Mouse (Mus musculus): ENCODE measurements around the gene Mrpl44.

Mrpl44 gene

DNA sequence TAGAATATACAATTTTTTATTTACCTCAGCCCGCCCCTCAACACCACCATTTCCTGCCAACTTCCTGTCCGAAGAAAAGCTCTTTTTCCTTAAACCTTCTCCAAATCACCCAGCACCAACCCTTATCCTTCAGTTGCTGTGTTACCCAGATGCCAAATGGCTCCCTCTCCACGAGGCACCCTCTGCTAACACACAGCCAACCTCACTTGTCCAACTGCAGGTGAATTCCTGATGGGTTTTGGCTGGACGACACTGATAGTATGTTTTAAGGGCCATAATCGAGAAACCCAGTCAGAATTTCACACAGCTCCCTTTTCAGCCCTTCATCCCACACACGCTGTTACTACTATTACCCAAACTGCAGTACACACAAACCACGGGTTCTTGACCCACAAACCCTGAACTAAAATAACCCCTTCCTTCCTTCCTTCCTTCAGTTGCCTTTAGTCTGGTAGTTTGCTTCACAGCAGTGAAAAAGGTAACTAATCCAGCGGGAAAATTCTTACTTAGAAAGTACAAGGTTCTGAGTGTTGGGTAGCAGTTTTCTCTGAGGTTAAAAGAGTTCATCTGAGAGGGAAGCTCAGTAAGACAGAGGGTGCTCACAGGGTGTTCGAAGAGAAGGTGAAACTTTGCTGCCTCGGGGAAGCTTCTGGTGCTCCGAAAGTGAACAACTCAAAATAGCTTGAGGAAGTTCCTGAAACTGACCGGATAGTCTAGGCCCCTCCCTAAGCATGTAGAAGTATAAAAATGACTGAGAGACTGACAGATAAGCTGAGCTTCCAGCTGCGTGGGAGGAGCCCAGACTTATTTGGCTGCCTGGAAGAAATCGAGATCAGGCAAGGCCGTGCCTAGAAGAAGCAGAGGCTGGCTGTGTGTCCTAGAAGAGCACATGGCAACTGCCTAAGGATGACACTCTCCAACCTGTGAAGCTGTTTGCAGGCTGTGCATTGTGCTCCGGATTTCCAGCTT, 13.3 kb upstream of the Mrpl44 start:
- DNase-seq: no peak

DNA sequence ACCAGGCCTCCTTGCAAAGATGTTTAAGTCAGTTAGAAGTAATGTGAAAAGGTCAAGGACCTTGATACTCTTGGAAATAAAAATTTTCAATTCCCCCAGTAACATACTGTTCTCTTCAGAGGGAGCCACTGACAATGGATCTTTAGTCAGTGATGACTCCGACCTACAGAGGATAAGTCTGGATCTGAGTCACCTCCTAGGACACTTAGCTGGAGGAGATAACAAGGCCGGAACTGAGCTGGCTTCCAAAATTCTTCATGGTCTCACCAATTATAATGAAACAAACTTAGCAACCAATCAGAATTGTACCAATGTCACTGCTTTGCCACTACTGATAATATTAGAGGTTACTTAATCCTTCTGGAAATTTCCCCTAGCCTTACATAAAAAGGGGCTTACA, 11.8 kb upstream of the Mrpl44 start:
- no peak for DNase-seq

DNA sequence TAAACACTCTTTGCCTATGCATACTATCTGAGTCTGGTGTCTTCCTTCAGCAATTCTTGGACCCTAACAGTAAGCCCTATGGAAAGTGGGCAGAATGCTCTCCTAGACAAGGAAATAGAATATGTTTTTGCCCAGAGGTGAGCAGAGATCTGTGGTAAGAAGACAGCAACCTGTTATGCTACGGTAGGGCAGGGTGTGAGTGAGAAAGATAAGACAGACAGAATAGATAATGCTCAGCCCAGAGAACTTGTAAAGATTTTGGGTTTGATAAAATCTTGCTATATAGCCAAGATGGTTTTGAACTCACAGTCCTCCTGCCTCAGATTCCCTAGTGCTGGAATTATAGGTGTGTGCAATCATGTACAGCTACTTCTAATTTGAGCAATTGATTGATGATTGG, 11.3 kb upstream of the Mrpl44 start:
- DNase-seq: no peak

DNA sequence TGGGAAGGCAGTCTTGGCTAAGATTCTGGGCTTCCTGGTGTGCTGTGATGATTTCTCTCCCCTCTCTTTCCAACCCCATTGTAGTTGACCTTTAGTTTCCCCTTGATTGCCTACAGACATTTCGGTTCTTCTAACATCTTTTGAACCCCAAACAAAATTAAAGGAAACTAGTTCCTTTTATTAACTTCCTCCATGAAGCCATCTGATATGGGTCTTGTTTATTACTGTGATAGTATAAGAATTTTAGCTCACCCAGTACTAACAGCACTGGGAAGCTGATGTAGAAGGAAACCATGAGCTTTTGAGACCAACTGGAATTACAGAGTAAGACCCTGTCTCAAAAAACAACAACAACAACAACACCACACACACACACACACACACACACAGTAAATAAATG, 7.6 kb upstream of the Mrpl44 start:
- DNase-seq: no peak

DNA sequence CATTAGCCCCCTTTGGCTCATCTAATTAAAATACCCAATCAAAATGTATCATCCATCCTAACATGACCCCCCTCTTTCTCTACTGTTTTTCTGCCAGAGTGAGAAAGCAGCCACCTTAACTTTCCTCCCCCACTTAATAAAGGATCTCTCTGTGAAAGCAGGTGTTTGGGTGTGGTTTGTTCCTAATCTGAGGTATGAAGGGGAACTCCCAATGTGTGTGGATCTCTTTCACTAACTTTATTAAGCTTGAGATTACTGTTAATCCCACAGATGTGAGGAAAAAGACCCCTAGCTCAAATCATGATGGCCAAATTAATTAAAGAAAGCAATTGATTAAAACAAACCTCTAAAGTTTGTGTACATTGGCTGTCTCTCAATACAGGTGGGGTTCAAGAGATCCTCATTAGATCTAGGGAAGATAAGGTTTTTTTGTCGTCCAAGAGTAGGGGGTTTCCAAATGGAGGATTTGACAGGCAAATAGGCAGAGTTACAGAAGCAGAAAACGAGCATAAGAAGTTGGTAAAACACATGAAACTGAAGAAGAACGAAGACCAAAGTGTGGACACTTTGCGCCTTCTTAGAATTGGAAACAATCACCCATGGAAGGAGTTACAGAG, 1.5 kb upstream of the Mrpl44 start:
- no peak for DNase-seq

DNA sequence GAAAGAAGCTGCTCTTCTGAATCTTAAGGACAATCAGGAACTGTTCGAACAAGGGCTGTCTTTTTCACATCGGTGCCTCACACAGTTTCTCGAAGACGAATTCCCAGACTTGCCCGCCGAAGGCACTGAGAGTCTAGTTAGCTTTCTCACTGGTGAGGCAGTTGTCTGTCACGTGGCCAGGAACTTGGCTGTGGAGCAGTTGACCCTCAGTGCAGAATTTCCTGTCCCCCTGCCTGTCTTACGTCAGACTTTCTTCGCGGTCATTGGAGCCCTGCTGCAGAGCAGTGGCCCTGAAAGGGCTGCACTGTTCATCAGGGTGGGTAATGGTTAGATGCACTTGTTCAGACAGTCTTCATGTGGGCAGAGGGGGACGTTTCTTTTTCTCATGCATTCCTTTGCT, 2.2 kb downstream of the Mrpl44 start:
- no peak for DNase-seq

DNA sequence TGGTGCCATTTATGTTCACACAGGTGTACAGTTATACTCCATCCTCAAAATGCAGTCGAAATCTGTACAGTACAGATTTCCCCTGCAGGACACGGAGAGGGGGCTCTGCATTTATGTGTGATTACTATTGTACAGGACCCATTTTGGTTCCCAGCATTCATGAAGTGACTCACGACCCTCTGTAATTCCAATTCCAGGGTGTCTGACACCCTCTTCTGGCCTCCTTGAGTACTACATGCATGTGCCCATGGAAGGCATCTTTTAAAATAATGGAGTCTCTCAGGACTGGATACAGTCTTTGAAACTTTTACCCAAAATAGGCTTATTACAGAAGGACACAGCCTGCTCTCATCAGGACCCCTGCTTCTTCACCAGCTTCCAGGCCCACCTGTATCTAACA, 6.6 kb downstream of the Mrpl44 start:
- no peak for DNase-seq

DNA sequence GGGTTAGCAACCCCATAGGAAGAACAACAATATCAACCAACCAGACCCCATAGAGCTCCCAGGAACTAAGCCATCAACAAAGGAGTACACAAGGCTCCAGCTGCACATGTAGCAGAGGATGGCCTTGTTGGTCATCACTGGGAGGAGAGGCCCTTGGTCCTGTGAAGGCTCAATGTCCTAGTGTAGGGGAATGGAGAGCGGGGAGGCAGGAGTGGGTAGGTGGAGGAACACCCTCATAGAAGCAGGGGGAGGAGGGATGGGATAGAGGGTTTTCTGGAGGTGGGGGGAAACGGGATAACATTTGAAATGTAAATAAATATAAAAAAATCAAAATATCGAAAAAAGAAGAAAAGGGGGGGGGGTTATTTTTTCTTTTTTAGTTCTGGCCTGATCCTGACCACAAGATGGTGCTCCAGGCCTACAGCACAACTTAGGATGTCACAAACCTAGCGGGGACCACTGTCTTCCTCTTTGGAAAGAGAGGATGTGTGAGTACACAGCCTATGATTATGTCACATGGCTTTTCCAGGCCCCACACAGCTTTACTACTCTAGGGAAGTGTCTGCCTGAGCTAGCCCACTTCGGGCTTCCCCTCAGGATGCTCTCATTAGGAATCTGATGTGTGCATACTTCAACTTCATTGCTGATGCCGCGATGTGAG, 10.6 kb downstream of the Mrpl44 start:
- no peak for DNase-seq

DNA sequence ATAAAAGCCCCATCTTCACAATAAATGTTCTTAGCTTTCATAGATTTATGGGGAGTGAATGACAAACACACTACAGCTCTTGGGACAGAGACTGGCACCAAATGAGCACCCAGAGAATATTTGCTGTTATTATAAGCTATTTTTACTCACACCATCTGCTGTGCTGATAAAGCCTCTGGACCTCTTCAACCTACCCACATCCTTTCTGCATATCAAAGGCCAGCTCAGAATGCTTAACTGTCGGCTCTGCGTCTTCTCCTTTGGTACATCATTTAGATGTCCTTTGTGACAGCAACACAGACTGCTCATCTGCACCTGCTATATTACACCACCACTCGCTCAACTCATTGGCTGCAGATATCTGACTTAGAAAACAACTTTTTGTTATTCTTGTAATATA, 21.3 kb downstream of the Mrpl44 start:
- DNase-seq: no peak

DNA sequence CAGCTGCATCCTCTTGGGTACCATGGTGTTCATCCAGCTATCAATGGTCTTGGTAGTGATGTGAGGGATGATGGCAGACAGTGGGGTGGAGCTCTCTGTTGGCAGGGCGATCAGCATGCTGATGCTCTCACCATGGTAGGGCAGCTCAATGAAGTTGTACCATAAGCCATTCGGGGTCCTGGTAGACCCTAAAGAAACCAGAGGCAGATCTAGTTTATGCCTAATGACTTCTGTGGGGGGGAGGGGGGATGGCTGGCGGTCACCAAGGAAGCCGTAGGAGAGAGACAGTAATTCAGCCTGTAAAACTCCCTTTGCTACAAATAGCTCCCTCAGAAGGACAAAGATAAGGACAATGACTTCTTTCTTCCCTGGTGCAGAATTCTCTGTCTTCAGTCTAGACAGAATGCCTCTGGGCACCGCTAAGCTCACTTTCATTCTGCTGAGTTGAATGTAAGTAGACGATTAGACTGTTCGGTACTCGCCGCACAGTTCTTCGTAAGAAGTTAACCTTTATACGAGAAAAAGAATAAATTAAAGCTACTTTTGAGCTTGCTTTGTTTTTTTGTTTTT, 27.1 kb downstream of the Mrpl44 start:
- no peak for DNase-seq

DNA sequence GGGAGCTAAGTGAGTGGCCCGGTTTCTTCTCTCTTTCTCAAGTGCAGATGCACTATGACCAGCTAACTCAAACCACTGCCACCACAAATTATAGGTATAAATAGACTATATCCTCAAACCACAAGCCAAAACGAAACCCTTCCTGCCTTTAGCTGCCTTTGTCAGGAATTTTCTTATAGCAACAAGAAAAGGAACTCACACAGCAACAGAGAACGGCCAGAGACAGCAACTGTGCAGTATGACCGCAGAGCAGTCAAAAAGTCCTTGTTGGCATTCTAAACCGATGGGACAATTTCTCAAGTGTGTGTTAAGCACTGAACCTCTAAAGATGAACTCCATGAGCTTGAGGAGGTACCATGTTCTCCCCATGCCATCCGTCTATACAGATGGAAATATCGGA, 27.8 kb downstream of the Mrpl44 start:
- DNase-seq: no peak

DNA sequence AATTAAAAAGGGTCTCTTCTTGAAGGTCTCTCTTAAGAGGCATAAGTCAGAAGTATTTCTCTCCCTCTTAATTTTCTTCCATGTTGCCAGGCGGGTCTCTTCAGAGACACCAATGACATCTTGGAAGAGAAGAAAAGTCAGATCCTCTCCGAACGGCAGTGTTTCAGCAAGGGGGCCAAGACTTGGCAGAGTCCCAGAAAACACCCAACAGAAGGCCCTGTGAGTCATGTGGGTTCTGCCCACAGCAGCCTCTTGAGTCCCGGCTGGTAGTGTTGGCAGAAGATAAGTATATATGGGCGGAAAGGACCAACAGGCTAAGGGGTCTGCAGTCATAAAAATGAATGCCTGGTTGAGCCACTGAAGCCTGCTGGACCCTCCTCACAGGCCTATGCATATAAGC, 31.0 kb downstream of the Mrpl44 start:
- no peak for DNase-seq

DNA sequence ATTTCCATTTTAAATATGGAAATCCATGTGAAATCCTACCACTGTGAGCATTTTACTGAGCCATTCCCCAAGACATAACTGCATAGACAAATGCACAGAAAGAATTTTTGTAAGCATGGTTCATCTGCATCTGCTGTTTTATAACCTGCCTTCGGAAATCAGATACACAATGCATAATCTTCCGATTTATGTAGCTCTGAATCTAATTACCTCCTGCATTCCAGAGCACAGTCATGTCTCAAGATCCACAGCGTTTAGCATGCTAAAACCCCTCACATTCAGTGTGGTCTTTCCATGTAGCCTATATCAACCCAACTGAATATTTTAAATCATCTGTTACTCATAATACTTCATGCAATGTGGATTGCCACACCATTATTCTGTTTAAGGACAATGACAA, 33.6 kb downstream of the Mrpl44 start:
- no peak for DNase-seq

DNA sequence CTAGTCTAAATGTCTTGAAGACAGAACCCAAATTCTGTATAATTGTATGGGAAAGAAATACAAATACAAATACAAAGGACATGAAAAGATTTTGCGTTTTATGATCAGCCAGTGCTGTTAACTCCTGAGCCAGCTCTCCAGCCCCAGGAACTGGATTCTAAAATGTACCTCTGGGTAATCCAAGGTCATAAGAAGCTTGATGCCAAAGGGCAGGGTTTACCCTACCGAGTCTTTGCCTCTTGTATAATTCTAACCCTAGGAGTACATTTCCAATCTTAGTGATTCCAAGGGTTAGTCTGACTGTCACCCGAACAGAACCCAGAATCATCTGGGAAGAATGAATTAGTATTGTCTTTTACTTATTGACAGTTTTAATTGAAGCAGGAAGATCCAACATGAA, 39.6 kb downstream of the Mrpl44 start:
- no peak for DNase-seq

DNA sequence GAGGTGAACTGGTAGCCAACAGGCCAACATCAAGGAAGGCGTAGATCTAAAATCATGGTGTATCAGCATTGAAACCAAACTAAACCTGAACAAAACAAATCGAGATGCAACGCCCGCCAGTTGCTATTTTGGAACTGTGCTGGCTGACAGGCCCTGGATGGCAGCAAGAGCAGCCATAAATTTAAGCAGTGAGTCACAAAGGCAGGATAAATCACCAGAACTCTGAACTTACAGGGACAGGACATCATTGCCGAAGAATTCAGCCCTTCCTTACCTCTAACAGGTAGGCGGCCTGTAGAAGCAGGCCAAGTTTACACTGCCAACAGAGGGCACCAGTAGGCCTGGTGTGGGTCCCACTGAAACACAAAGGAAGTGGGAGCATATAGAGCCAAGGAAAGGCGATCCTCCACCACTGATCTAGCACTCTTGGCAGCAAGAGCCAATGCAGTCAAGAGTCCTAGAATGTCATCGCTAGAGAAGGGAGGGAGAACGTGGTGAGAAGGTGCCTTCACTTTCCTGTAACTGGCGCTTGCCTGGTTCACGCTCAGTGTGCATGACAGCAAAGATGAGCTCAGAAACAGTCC, 43.6 kb downstream of the Mrpl44 start:
- DNase-seq: no peak

DNA sequence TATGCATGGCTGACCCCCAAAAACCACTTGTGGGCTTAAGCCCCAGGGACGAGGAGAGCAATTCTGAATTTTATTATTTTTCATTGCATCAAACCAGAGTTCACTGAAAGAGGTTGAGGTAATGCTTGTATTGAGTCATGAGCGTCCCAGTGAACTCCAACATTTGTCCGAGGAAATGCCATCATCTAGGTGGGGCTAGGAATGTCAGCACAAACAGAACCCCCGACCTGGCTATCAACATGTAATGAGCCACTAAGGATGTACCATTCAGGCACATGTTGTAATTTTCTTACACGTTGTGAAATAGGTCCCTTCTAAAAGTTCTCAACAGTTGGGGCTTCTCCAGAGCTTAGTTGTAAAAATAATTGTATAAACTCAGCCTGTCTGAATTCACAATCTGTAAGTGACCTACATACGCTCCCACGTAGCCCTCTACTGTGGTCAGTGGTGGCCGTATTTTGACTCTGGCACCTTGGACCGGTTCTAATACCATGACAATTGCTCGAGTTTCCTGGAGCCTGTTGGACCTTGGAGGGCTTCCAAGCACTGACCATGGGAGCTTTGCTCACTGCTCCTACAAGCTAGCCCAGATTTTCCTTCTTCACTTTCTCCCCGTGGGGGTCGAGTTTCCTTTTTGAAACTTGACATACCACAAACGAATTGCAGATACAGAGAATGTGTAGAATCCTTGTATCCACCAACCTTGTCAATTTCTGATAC, 47.1 kb downstream of the Mrpl44 start:
- DNase-seq: no peak

DNA sequence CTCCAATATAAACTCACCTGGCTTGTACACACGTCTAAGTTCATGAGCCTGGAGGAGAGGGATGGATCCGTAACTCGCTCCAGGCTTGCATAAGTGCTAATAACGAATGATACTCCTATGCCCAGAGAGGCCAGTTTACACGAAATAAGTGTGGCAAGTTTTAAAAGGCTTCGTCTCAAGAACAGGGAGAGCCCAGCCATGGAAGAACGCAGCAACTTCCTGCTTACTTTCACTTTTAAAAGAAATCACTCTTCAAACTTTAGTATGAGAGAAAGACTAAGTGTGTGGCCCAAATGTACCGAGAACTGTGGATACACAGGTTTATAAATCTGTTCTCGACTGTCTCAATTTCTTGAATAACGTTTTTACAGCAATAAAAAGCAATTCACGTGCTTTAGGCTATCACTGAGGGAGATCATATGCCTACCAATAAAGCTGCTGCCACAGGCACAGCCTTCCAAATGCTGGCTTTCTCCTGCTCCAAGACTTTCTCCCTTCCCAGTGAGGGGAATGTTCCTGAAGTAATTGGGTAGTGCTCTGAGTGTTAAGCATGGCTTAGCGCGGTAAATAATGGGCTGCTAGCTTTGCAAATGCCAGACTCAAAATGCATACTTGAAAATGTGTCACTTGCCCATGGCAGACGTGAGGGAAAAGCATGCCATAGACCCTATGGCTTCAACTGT, 48.3 kb downstream of the Mrpl44 start:
- DNase-seq: no peak
